Mouse (Mus musculus) heart, postnatal 0 days (tissue): ENCODE measurements around the gene Ceacam16.

Source experiments
- CTCF ChIP-seq: IDR thresholded peaks from 2 replicates; pipeline ENCODE4 v1.5.1; 2016; ENCODE audit warnings: antibody characterized with exemption, control low read depth, low read depth
- EP300 ChIP-seq: IDR thresholded peaks from 2 replicates; pipeline ENCODE4 v1.6.1; 2016; ENCODE audit warnings: antibody characterized with exemption, low read depth

- peak; percentile 84 for TF ChIP-seq CTCF
- no peak for TF ChIP-seq EP300
These were observed 17.5 kb downstream of the Ceacam16 start for GRCm38 (mm10) chr7:19843561-19843960.
